10 mouse cellular contexts compared by ENCODE assay signal in the genomic region with DNA sequence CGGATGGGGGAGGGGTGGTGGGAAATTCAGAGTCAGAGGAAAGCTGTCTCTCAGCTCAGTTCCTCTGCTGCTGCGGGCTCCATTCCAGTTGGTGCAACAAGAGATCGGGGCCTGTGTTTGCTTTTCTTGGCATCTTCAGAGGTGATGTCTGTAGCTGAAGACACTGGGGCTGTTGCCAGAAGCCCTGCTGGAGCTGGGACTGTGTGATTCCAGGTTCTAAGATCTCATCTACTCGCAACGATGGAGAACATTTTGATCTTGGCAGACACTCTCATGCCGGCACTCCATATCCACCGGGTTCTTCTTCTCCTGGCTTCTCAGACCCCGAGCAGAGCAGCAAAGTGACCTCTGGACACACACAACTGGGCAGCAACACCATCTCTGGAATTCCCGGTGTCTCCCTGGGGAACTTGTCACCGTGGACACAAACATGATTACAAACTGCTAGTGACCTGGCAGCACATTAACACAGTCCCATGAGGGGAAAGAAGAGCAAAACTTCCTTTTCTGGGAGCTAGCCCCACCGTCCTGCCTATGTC. TPM values are rescaled to one million over a fixed set of nuclear protein-coding genes. Genes with fewer than 3 reads are reported as not detected.
DNase-seq lines count a peak whose midpoint lies in the region; ATAC-seq and TF ChIP-seq lines count a peak whose summit lies in the region.
"Had no signal": no experiment of that assay in that cellular context is flagged by ENCODE, and none has a peak within 500 bp of the region (broad histone marks: within the 10 kb centered on the region; RNA-seq: fewer than 3 reads in every experiment).

No protein-coding gene starts in this region.

- no peaks in the 10 kb centered on the region for H3K27me3 ChIP-seq in midbrain, embryonic 14.5 days (ENCODE audit: control insufficient read depth, insufficient read depth, low read length)
- H3K27me3 ChIP-seq in midbrain, embryonic 15.5 days (replicated peaks): no peaks in the 10 kb centered on the region
- H3K27me3 ChIP-seq in embryonic facial prominence, embryonic 15.5 days: no peaks in the 10 kb centered on the region
- H3K27me3 ChIP-seq in heart, postnatal 0 days (ENCODE audit: control insufficient read depth, insufficient read depth, low read length): no peaks in the 10 kb centered on the region
- H3K27me3 ChIP-seq: hindbrain, embryonic 15.5 days had no signal

- H3K9ac ChIP-seq in midbrain, embryonic 14.5 days (replicated peaks; ENCODE audit: low read length): no peak overlapping the region
- H3K9ac ChIP-seq in midbrain, embryonic 15.5 days: no peak overlapping the region
- no peak overlapping the region for H3K9ac ChIP-seq in embryonic facial prominence, embryonic 15.5 days
- H3K9ac ChIP-seq in heart, postnatal 0 days (replicated peaks; ENCODE audit: low read depth, low read length): no peak overlapping the region
- H3K9ac ChIP-seq: hindbrain, embryonic 15.5 days had no signal

- ATAC-seq in midbrain, embryonic 14.5 days (ENCODE audit: low FRiP score, low TSS enrichment): no peak
- ATAC-seq in midbrain, embryonic 15.5 days (replicated peaks): no peak
- ATAC-seq in embryonic facial prominence, embryonic 15.5 days (ENCODE audit: insufficient number of reproducible peaks, low FRiP score, low TSS enrichment, low read depth): peak; percentile 63; the same call in 1 of the 2 replicates
- peak; percentile 74 for ATAC-seq in heart, postnatal 0 days (ENCODE audit: insufficient read depth, low read depth)

- H3K27ac ChIP-seq in midbrain, embryonic 14.5 days (replicated peaks; ENCODE audit: low read depth, low read length): no peak overlapping the region
- H3K27ac ChIP-seq in midbrain, embryonic 15.5 days: no peak overlapping the region
- H3K27ac ChIP-seq in embryonic facial prominence, embryonic 15.5 days (replicated peaks): no peak overlapping the region
- peak overlapping the region; percentile 74 for H3K27ac ChIP-seq in heart, postnatal 0 days (ENCODE audit: low read depth)

- no peaks in the 10 kb centered on the region for H3K4me1 ChIP-seq in midbrain, embryonic 14.5 days (ENCODE audit: control insufficient read depth, insufficient read depth, low read length)
- no peaks in the 10 kb centered on the region for H3K4me1 ChIP-seq in midbrain, embryonic 15.5 days
- peaks cover 12% of the 10 kb centered on the region; the same call in 1 of the 2 replicates for H3K4me1 ChIP-seq in embryonic facial prominence, embryonic 15.5 days
- peaks cover 13% of the 10 kb centered on the region for H3K4me1 ChIP-seq in heart, postnatal 0 days (ENCODE audit: control insufficient read depth, insufficient read depth)

- TF ChIP-seq CTCF in heart, postnatal 0 days (IDR thresholded peaks at IDR 0.05; ENCODE audit: low read depth): no peak

- H3K4me2 ChIP-seq in midbrain, embryonic 14.5 days (ENCODE audit: low read length): no peak overlapping the region
- H3K4me2 ChIP-seq in midbrain, embryonic 15.5 days: no peak overlapping the region
- H3K4me2 ChIP-seq in embryonic facial prominence, embryonic 15.5 days (replicated peaks): 0 out of 2 replicates have a peak overlapping the region, but pooled peaks have one; percentile 15
- peak overlapping the region; percentile 62 for H3K4me2 ChIP-seq in heart, postnatal 0 days (ENCODE audit: low read depth, low read length)
- H3K4me2 ChIP-seq: hindbrain, embryonic 15.5 days had no signal

- H3K4me3 ChIP-seq in midbrain, embryonic 14.5 days (replicated peaks; ENCODE audit: low read depth, low read length): no peak overlapping the region
- H3K4me3 ChIP-seq in midbrain, embryonic 15.5 days: no peak overlapping the region
- H3K4me3 ChIP-seq in embryonic facial prominence, embryonic 15.5 days (replicated peaks): no peak overlapping the region
- H3K4me3 ChIP-seq in heart, postnatal 0 days (ENCODE audit: low read depth, low read length): peak overlapping the region; percentile 29
- H3K4me3 ChIP-seq: hindbrain, embryonic 15.5 days; myocyte had no signal

- peak; percentile 21 for DNase-seq in midbrain, embryonic 14.5 days
- peak; percentile 66 for DNase-seq in heart, postnatal 0 days (ENCODE audit: low spot score)
- peak; percentile 83 for DNase-seq in left cerebral cortex, postnatal 4 days
- DNase-seq in right cerebral cortex, postnatal 14 days: peak; percentile 17
- no peak for DNase-seq in spleen, postnatal 36 days (ENCODE audit: low spot score in 2 of 2)
- DNase-seq in thymus, postnatal 4 days: no peak

- no peaks in the 10 kb centered on the region for H3K9me3 ChIP-seq in midbrain, embryonic 14.5 days (ENCODE audit: control insufficient read depth, low read length)
- H3K9me3 ChIP-seq in midbrain, embryonic 15.5 days: no peaks in the 10 kb centered on the region
- no peaks in the 10 kb centered on the region for H3K9me3 ChIP-seq in embryonic facial prominence, embryonic 15.5 days (replicated peaks)
- H3K9me3 ChIP-seq in heart, postnatal 0 days (replicated peaks; ENCODE audit: control insufficient read depth, low read length): no peaks in the 10 kb centered on the region
- H3K9me3 ChIP-seq: hindbrain, embryonic 15.5 days had no signal

- 77% methylated on average over 11 of the region's 11 CpGs for WGBS in midbrain, embryonic 14.5 days
- WGBS in midbrain, embryonic 15.5 days: 71% methylated on average over 11 of the region's 11 CpGs
- 56% methylated on average over 11 of the region's 11 CpGs for WGBS in embryonic facial prominence, embryonic 15.5 days
- WGBS in heart, postnatal 0 days: 19% methylated on average over 11 of the region's 11 CpGs

- 0 out of 2 replicates have a peak, but pooled peaks have one; percentile 25 for TF ChIP-seq EP300 in heart, postnatal 0 days (IDR thresholded peaks at IDR 0.05; ENCODE audit: low read depth)

- intact Hi-C loops in left cerebral cortex, postnatal 4 days (cut with DNase I): no loop called here

- H3K36me3 ChIP-seq in midbrain, embryonic 14.5 days (ENCODE audit: control insufficient read depth, insufficient read depth, low read length): no peaks in the 10 kb centered on the region
- no peaks in the 10 kb centered on the region for H3K36me3 ChIP-seq in midbrain, embryonic 15.5 days (replicated peaks)
- no peaks in the 10 kb centered on the region for H3K36me3 ChIP-seq in embryonic facial prominence, embryonic 15.5 days
- H3K36me3 ChIP-seq in heart, postnatal 0 days (replicated peaks; ENCODE audit: control insufficient read depth, insufficient read depth, low read length): no peaks in the 10 kb centered on the region
- H3K36me3 ChIP-seq: hindbrain, embryonic 15.5 days had no signal

RNA-seq across cellular contexts. Expression of a gene that starts 0.9 kb away (rescaled TPM):
- 4.6 and 10.1 TPM in 2 replicates for polyA plus RNA-seq in midbrain, embryonic 14.5 days (2014; fragmentation: Nextera tagmentation; extraction: Ambion mirVana)
- polyA plus RNA-seq in midbrain, embryonic 15.5 days (2015; fragmentation: Nextera tagmentation; extraction: Ambion mirVana): 4.4 and 5.2 TPM in 2 replicates
- polyA plus RNA-seq in embryonic facial prominence, embryonic 15.5 days (2015; fragmentation: Nextera tagmentation; extraction: Ambion mirVana): 8.8 and 9.0 TPM in 2 replicates
- total RNA-seq in heart, postnatal 0 days (2014; rRNA removed; ENCODE audit: low replicate concordance): 18.9 and 29.6 TPM in 2 replicates
- 8.4 and 8.5 TPM in 2 replicates for polyA plus RNA-seq in heart, postnatal 0 days (2015; fragmentation: Nextera tagmentation; extraction: Ambion mirVana)
- 1 to 10 TPM; 5.3 to 6.0 TPM for total RNA-seq in left cerebral cortex, postnatal 4 days (2021)

RNA-seq across cellular contexts. Expression of a gene that starts 52.8 kb away (rescaled TPM):
- polyA plus RNA-seq in midbrain, embryonic 14.5 days (2014; fragmentation: Nextera tagmentation; extraction: Ambion mirVana): 0.15 and 0.38 TPM in 2 replicates
- 0.22 and 0.56 TPM in 2 replicates for polyA plus RNA-seq in midbrain, embryonic 15.5 days (2015; fragmentation: Nextera tagmentation; extraction: Ambion mirVana)
- not detected in 2 replicates for polyA plus RNA-seq in embryonic facial prominence, embryonic 15.5 days (2015; fragmentation: Nextera tagmentation; extraction: Ambion mirVana)
- total RNA-seq in heart, postnatal 0 days (2014; rRNA removed; ENCODE audit: low replicate concordance): not detected in 2 replicates
- not detected in 2 replicates for polyA plus RNA-seq in heart, postnatal 0 days (2015; fragmentation: Nextera tagmentation; extraction: Ambion mirVana)
- total RNA-seq in left cerebral cortex, postnatal 4 days (2021): 1 to 10 TPM; 1.0 to 1.5 TPM
- polyA plus RNA-seq: myocyte had no signal

RNA-seq across cellular contexts. Expression of a gene that starts 55.0 kb away (rescaled TPM):
- 32.8 and 41.8 TPM in 2 replicates for polyA plus RNA-seq in midbrain, embryonic 14.5 days (2014; fragmentation: Nextera tagmentation; extraction: Ambion mirVana)
- polyA plus RNA-seq in midbrain, embryonic 15.5 days (2015; fragmentation: Nextera tagmentation; extraction: Ambion mirVana): 26.9 and 30.8 TPM in 2 replicates
- polyA plus RNA-seq in embryonic facial prominence, embryonic 15.5 days (2015; fragmentation: Nextera tagmentation; extraction: Ambion mirVana): 27.7 and 29.0 TPM in 2 replicates
- total RNA-seq in heart, postnatal 0 days (2014; rRNA removed; ENCODE audit: low replicate concordance): 14.9 and 18.3 TPM in 2 replicates
- 15.1 and 17.2 TPM in 2 replicates for polyA plus RNA-seq in heart, postnatal 0 days (2015; fragmentation: Nextera tagmentation; extraction: Ambion mirVana)
- total RNA-seq in left cerebral cortex, postnatal 4 days (2021): 10 to 100 TPM; 23.3 to 24.4 TPM

Comparison
In these comparisons a context has a peak if more than half of its experiments do, and no peak if none do; other contexts are left out.
1. ATAC-seq: peak in embryonic facial prominence, embryonic 15.5 days (single experiment) and heart, postnatal 0 days (single experiment); none in midbrain, embryonic 14.5 days (single experiment) and midbrain, embryonic 15.5 days (single experiment).
2. DNase-seq: peak in midbrain, embryonic 14.5 days (single experiment), heart, postnatal 0 days (single experiment), left cerebral cortex, postnatal 4 days (single experiment) and right cerebral cortex, postnatal 14 days (single experiment); none in spleen, postnatal 36 days (0 of 2) and thymus, postnatal 4 days (single experiment).
3. H3K4me2 ChIP-seq: peak in embryonic facial prominence, embryonic 15.5 days (single experiment) and heart, postnatal 0 days (single experiment); none in midbrain, embryonic 14.5 days (single experiment) and midbrain, embryonic 15.5 days (single experiment).